Mouse (Mus musculus): ENCODE results near the gene Lig1.
A peak's percentile ranks its signal among the peaks of the same experiment; 100 is the strongest.
"Not testable (repeated sequence)": the region's sequence is repeated elsewhere in the genome, so short reads cannot be mapped to it uniquely, and the experiment has no call there.

Gene Lig1

GRCm38 (mm10) chr7:13277081-13277480 lies at the start of gene Lig1:
Gene Lig1 (plus strand): TSS chr7:13277283.
- DNase-seq (ENCODE audit: low read depth, low spot score): no peak

DNA sequence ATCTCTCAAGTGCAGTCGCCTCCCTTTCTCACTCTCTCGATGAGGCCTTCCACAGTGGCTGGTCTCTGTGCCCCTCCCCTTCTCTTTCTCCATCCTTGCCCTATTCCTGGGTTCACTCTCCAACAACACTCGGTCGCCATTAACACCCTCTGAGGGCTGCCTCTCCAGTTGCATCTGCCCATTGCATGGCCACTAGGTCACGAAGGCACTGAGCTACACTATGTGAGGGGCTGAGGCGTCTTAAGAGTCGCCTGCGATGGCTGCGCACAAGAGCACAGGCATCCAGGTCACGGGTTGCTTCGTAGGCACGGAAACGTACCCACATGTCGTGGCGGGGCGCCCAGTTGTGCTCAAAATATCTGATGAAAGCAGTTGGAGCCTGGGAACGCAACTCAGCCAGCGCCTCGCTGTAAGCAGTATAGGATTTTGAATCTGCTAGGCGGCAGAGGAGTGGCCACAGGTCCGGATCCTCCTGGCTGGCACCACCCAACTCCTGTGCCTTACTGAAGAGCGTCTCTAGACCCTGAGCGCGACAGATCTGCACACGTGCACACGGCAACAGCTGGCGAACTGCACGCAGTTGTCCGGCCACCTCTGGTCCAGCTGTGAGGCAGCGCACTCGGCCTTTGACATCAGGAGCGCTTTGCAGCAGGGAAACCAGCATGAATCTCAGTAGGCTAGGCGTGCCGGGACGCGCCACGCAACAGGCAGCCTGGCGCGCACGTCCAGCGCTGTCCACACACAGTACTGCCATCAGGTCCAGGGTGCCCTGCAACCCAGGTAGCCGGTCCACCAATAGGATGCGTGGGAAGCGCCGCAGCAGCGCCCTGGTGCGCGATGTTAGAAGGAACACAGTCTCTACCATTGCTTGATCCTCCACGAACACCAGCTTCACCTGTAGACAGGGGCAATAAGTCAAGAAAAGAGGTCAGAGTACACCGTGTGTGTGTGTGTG lies 16.1 kb upstream of the Lig1 start:
- DNase-seq (ENCODE audit: low read depth, low spot score): no peak

DNA sequence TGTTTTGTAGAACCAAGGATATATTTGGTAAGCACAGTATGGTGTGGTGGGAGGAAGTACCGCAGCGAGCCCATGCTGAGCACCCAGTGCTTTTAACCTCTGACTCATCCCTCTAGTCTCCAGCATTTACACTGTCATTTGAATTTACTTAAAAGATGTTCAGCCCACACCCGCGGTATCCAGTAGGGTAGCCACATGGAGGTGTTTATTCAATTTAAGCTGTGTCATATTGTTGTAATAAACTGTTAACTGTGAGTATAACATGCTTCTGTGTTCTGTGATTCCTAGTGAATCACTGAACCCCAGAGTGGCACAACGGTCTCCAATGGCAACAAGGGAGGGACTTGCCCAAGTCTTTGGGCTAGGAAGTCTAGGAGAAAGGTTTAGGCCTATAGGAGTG lies 13.2 kb upstream of the Lig1 start:
- no peak for DNase-seq (ENCODE audit: low read depth, low spot score)

DNA sequence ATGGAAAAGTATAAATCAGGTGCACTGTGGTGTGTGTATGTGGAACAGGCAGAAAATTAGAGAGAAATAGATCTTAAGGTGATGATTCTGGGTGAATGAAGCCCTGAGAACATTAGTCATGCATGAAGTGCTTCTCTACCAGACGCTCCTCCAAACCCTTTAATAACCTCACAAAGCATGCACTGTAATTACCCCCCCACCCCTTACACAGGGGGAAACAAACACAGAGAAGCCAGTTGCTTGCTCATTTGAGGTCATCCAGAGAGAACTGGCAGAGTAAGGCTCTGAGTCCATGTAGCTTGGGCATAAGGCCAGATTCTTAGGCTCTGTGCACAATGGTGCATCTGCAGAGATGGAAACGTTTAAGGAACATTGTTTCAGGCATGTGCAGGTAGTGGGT lies 12.7 kb upstream of the Lig1 start:
- no peak for DNase-seq (ENCODE audit: low read depth, low spot score)

GRCm38 (mm10) chr7:13268749-13269260 lies 8.3 kb upstream of the Lig1 start:
- no peak for DNase-seq (ENCODE audit: low read depth, low spot score)

DNA sequence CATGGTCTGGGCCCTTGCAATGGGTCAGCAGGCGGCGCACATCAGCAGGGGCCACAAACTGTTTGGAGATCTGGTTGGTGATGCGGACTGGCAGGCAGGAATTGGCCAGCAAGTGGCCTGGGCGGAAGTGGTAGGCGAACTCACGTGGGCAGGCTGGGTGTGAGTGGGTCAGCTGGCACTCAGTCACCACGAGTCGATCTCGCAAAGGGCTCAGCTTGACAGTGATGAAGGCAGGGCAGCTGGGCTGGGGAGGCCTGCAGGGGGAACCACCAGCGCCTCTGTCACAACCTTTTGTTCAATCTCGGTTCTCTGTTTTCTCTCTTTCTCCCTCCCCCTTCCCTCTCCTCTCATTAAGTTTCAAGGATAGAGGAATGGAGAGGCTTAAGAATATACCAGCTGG lies 7.7 kb upstream of the Lig1 start:
- DNase-seq (ENCODE audit: low read depth, low spot score): no peak

- no peak for DNase-seq (ENCODE audit: low read depth, low spot score)
Observed at GRCm38 (mm10) chr7:13271704-13272103, 5.4 kb upstream of the Lig1 start.

GRCm38 (mm10) chr7:13277833-13278232 lies 750 bp downstream of the Lig1 start:
- DNase-seq (ENCODE audit: low read depth, low spot score): no peak

DNA sequence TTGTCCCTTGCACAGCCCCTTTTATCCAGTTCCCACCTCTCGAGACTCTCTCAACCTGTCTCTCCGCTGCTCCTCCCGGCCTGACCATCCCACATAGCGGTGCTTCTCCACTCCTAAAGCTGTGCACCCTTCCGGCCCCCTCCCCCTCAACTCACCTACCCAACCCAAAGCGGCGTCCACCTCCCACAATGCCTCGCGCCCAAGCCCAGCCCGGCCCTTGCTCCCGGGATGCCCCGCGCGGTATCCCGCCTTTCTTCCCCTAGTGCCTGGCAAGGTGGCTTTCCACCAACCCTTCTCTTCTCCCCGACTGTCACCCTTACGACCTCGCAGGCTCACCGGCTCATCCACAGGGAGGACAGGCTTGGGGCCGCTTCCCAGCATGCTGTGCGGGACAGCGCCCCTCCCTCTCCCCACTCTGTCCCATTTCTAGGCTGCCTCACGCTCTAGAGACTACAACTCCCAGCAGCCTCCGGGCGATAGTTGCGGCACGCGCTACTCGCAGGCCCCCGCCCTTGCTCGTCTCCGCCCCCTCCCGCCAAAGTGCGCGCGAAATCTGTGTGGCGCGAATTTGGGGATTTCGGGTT lies 1.3 kb downstream of the Lig1 start, which contains the start of gene Zswim9:
Gene Zswim9, minus strand, starts transcription at position 414 of the 584 bp plus-strand sequence.
- DNase-seq (ENCODE audit: low read depth, low spot score): peak; percentile 85

DNA sequence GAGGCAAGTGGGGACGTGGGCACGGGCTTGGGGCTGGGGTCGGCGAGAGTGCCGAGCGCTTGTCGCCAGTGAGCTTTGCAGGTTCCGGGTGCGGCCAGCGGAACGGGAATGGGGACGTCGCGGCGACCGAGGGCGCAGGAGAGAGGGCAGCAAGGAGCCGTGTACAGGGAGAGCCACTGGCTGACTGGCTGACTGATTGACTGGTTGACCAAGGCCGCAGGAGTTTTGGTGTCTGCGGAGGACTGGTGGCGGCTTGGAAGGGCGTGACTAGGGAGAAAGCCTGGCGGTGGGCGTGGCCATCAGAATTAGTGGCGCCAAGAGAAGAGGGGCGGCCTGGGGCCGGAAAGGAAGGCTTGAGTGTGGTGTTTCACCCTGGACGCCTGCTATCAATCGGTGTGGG lies 1.9 kb downstream of the Lig1 start:
- DNase-seq (ENCODE audit: low read depth, low spot score): not testable (repeated sequence)

- no peak for DNase-seq (ENCODE audit: low read depth, low spot score)
Observed at GRCm38 (mm10) chr7:13288621-13289020, 11.5 kb downstream of the Lig1 start.

GRCm38 (mm10) chr7:13290041-13290675 lies 13.1 kb downstream of the Lig1 start:
- DNase-seq (ENCODE audit: low read depth, low spot score): no peak

- no peak for DNase-seq (ENCODE audit: low read depth, low spot score)
Observed at GRCm38 (mm10) chr7:13291370-13291769, 14.3 kb downstream of the Lig1 start.

DNA sequence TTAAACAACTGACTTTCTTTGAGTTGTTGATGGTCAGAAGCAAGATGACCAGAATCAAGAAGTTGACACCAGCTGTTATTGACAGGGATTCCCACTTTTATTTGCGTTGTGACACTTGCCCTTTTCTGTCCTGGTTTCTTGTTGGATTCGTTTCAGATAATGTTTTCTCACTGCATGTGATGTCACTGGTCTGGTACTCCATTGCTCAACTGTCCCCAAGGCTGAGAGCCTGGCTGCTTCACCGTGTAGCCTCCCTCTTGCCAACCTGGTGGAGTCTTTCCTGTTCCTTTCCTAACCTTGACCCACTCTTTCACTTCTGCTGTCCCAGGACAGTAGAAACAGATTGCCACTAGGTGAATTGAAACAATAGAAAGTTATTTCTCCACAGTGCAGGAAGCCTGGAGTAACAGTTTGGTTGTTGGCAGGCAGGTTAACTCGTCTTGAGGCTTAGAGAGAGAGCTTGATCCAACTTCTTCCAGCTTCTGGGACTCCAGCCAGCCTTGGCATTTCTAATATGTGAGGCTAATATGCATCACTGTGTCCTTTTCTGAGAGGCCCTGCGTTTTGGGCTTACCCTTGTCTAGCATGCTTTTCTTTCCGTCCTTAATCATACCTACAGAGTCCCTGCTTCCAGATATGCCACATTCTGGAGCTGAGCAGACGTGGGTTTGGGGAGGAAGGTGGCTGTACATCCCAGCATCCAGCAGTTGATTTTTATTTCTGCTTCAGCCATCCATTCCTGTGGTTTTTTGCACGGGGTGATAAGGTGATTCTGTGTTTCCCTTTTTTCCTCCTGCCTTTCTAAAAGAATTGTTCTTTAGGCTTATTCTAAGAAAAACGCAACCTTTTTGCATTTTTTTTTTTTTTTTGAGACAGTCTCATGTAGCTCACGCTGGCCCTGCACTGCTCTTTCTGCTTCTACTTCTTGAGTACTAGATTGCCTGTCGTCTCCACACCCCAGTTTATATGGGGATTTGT lies 17.1 kb downstream of the Lig1 start:
- DNase-seq (ENCODE audit: low read depth, low spot score): no peak

DNA sequence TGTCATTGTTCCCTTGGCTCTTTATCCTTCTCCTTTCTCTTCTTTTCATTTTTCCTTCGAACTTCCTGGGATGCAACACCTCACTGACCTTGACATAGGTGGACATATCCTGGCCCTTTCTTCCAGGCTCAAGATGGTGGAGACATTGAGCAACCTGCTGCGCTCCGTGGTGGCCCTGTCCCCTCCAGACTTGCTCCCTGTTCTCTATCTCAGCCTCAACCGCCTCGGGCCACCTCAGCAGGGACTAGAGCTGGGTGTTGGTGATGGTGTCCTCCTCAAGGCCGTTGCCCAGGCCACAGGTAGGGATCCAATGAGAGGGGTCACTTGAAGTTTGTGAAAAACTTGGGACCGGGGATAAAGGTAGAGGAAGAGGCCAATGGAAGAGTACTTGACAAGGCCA lies 18.2 kb downstream of the Lig1 start:
- DNase-seq (ENCODE audit: low read depth, low spot score): no peak

DNA sequence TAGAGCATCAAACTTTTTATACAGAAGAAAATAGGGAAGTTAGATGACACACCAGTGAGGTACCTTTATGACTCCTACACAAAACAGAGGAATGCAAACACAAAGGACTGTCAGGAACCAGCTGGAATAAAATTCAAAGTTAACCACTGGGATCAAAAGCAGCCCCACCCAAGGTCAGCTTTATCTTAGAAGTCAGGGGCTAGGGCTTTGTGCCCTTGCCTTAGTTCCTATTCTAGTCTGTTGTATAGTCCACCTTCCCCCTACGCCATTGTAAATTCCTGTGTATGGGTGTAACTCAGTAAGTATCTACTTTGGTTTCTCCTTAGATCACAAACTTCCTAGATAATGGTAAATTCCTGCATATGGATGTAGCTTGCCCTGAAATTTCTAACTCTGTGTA lies 20.6 kb downstream of the Lig1 start:
- peak; percentile 43 for DNase-seq (ENCODE audit: low read depth, low spot score)

GRCm38 (mm10) chr7:13298821-13299220 lies 21.7 kb downstream of the Lig1 start:
- DNase-seq (ENCODE audit: low read depth, low spot score): no peak

GRCm38 (mm10) chr7:13301643-13302042 lies 24.6 kb downstream of the Lig1 start:
- no peak for DNase-seq (ENCODE audit: low read depth, low spot score)

GRCm38 (mm10) chr7:13302780-13303179 lies 25.7 kb downstream of the Lig1 start:
- no peak for DNase-seq (ENCODE audit: low read depth, low spot score)

DNA sequence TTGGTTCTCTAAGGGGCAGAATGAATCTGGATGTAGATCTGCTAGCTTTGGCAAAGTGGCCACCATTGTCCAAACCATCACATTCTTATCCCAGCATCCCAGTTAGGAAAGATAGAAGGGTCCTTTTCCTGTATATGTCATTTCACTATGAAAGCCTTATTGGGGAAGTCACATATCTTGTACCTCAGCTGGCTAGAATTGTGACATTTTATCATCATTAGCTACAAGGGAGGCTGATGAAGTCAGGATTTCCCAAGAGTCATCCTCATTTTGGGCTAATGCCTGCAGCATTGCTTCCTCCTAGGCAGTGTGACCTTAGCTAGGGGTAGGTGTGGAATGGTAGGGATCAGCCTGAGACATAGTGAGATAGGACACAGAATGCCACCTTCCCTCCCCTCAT lies 26.3 kb downstream of the Lig1 start:
- no peak for DNase-seq (ENCODE audit: low read depth, low spot score)

DNA sequence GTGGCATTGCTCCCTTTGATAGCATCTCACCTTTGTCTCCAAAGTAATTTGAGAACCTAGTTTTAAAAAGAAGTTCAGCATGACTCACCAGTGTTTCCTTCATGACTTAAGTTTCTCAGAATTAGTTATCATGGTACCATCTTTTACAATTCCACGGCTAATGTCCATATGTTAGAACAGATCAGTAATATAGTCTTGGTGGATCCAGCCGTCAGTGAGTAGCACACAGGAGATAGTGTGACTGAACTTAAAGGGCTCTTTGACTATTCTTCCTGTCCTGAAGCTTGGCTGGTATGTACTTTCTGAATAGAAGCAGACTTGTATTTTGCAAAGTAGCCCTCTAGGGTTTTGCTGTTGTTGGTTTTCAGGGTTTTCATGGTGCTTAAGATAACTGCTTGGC lies 32.3 kb downstream of the Lig1 start:
- DNase-seq (ENCODE audit: low read depth, low spot score): no peak
